Mouse (Mus musculus) limb, embryonic 14.5 days (tissue): ENCODE measurements around the gene Caml. TPM values are rescaled to one million over a fixed set of nuclear protein-coding genes. Genes with fewer than 3 reads are reported as not detected.

Experiments used
- ATAC-seq: fragments of 200-750 bp; cut with Nextera tagmentation; 2 replicates; pipeline ENCODE4 v1.8.0; 2017; ENCODE audit warnings: low read depth, moderate number of reproducible peaks, moderate TSS enrichment; ENCODE audit not compliant: low FRiP score
- DNase-seq: peaks from one replicate; pipeline ENCODE4 v3.0.0-alpha.2; 2015; ENCODE audit warnings: low spot score
- H3K27ac ChIP-seq: fragments of 300-500 bp; sonication (generic); replicated peaks from 2 replicates; pipeline ENCODE4 v1.5.1; 2014; ENCODE audit warnings: low read depth, mild to moderate bottlenecking, low read length, moderate library complexity, mixed read lengths
- H3K27me3 ChIP-seq: fragments of 300-500 bp; sonication (generic); 2 replicates; pipeline ENCODE4 v1.6.1; 2014; ENCODE audit warnings: low read length, mixed read lengths; ENCODE audit not compliant: control insufficient read depth, insufficient read depth
- H3K36me3 ChIP-seq: fragments of 300-500 bp; sonication (generic); 2 replicates; pipeline ENCODE4 v1.6.1; 2014; ENCODE audit warnings: mild to moderate bottlenecking, low read length, moderate library complexity, mixed read lengths; ENCODE audit not compliant: control insufficient read depth, insufficient read depth
- H3K4me1 ChIP-seq: fragments of 300-500 bp; sonication (generic); 2 replicates; pipeline ENCODE4 v1.6.1; 2014; ENCODE audit warnings: antibody characterized with exemption, low read length, mixed read lengths; ENCODE audit not compliant: control insufficient read depth, insufficient read depth
- H3K4me2 ChIP-seq: fragments of 300-500 bp; sonication (generic); replicated peaks from 2 replicates; pipeline ENCODE4 v1.6.1; 2014; ENCODE audit warnings: low read depth, mild to moderate bottlenecking, low read length, moderate library complexity; ENCODE audit not compliant: severe bottlenecking
- H3K4me3 ChIP-seq: fragments of 300-500 bp; sonication (generic); replicated peaks from 2 replicates; pipeline ENCODE4 v1.5.1; 2014; ENCODE audit warnings: low read length
- H3K9ac ChIP-seq: fragments of 300-500 bp; sonication (generic); 2 replicates; pipeline ENCODE4 v1.6.1; 2014; ENCODE audit warnings: mild to moderate bottlenecking, low read depth, low read length, moderate library complexity; ENCODE audit not compliant: severe bottlenecking
- H3K9me3 ChIP-seq: fragments of 300-500 bp; sonication (generic); 2 replicates; pipeline ENCODE4 v1.6.1; 2016; ENCODE audit warnings: low read length; ENCODE audit not compliant: control insufficient read depth
- POLR2A ChIP-seq: fragments of 200-500 bp; IDR thresholded peaks from 2 replicates; pipeline ENCODE4 v1.8.0; 2012; ENCODE audit warnings: inconsistent platforms, mild to moderate bottlenecking, moderate library complexity, borderline replicate concordance; ENCODE audit not compliant: insufficient read depth, insufficient read length; ENCODE audit errors: extremely low read depth
- WGBS: fragments of 180-500 bp; shearing (Covaris S2); extraction: QIAGEN DNeasy Blood & Tissue Kit; methylation state at CpG from one replicate; pipeline ENCODE4 v1.1.7; 2014; 5-methylcytosine and 5-hydroxymethylcytosine counted together
- polyA plus RNA-seq, 2 experiments: library from polyadenylated mRNA; depleted of rRNA in 1 of 2; stranded (reverse) in 1 of 2; unstranded in 1 of 2; fragments of >200 nt; fragmentation: Nextera tagmentation in 1 of 2; extraction: Ambion mirVana in 1 of 2; gene quantifications; 2 replicates each; pipeline versions ENCODE4 v1.2.1 to v1.2.3; 2012 to 2014

Gene Caml
- polyA plus RNA-seq, 2 experiments: 59.4 to 60.7 TPM

GRCm38 (mm10) chr13:55578086-55578485, 44.7 kb upstream of the Caml start:
- 73% methylated on average over 4 of the region's 4 CpGs for WGBS
- H3K9me3 ChIP-seq: no peaks in the 10 kb centered on the region; the same call in 1 of the 2 replicates
- no peak overlapping the region for H3K4me3 ChIP-seq
- no peak overlapping the region for H3K27ac ChIP-seq
- no peak for TF ChIP-seq POLR2A
- no peak overlapping the region for H3K4me2 ChIP-seq
- ATAC-seq (no peak), DNase-seq (no peak)
- no peak overlapping the region for H3K9ac ChIP-seq
- H3K4me1 ChIP-seq: no peaks in the 10 kb centered on the region
- no peaks in the 10 kb centered on the region for H3K36me3 ChIP-seq
- no peaks in the 10 kb centered on the region for H3K27me3 ChIP-seq

GRCm38 (mm10) chr13:55591961-55592490, 30.8 kb upstream of the Caml start:
- H3K27ac ChIP-seq: no peak overlapping the region
- H3K4me2 ChIP-seq: 0 out of 2 replicates have a peak overlapping the region, but pooled peaks have one; percentile 65
- no peak overlapping the region for H3K4me3 ChIP-seq
- H3K9me3 ChIP-seq: no peaks in the 10 kb centered on the region
- no peak for TF ChIP-seq POLR2A
- H3K4me1 ChIP-seq: peaks cover 11% of the 10 kb centered on the region
- no peak overlapping the region for H3K9ac ChIP-seq
- H3K36me3 ChIP-seq: peaks cover 28% of the 10 kb centered on the region
- no peak for DNase-seq
- 76% methylated on average over 4 of the region's 4 CpGs for WGBS
- H3K27me3 ChIP-seq: no peaks in the 10 kb centered on the region
- ATAC-seq: no peak

GRCm38 (mm10) chr13:55592512-55593253, 30.1 kb upstream of the Caml start:
- DNase-seq (peak; percentile 96), ATAC-seq (peak; percentile 98)
- TF ChIP-seq POLR2A: 0 out of 2 replicates have a peak, but pooled peaks have one; percentile 94
- Histone ChIP-seq H3K27me3 (no peaks in the 10 kb centered on the region), H3K9ac (peak overlapping the region; percentile 86), H3K4me2 (peak overlapping the region; percentile 65), H3K4me3 (peak overlapping the region; percentile 82), H3K4me1 (peaks cover 11% of the 10 kb centered on the region), H3K27ac (0 out of 2 replicates have a peak overlapping the region, but pooled peaks have one; percentile 3), H3K36me3 (peaks cover 34% of the 10 kb centered on the region), H3K9me3 (no peaks in the 10 kb centered on the region)
- 5% methylated on average over 27 of the region's 29 CpGs for WGBS

- peak overlapping the region; percentile 82 for H3K4me3 ChIP-seq
- no peaks in the 10 kb centered on the region for H3K9me3 ChIP-seq
- TF ChIP-seq POLR2A: no peak
- no peak overlapping the region for H3K27ac ChIP-seq
- peaks cover 11% of the 10 kb centered on the region for H3K4me1 ChIP-seq
- ATAC-seq (peak; percentile 67), DNase-seq (no peak)
- H3K36me3 ChIP-seq: peaks cover 39% of the 10 kb centered on the region
- no peaks in the 10 kb centered on the region for H3K27me3 ChIP-seq
- under 1% methylated on average over 31 of the region's 31 CpGs for WGBS
- H3K9ac ChIP-seq: peak overlapping the region; percentile 86
- H3K4me2 ChIP-seq: peak overlapping the region; percentile 65
These were observed 29.5 kb upstream of the Caml start for GRCm38 (mm10) chr13:55593254-55593747.

- H3K27ac ChIP-seq: no peak overlapping the region
- H3K4me2 ChIP-seq: no peak overlapping the region
- no peak for ATAC-seq
- DNase-seq: no peak
- no peaks in the 10 kb centered on the region for H3K27me3 ChIP-seq
- 90% methylated on average over 12 of the region's 12 CpGs for whole genome bisulfite sequencing
- peaks cover 11% of the 10 kb centered on the region for H3K4me1 ChIP-seq
- no peak overlapping the region for H3K4me3 ChIP-seq
- H3K9ac ChIP-seq: no peak overlapping the region
- H3K9me3 ChIP-seq: no peaks in the 10 kb centered on the region
- peaks cover 39% of the 10 kb centered on the region for H3K36me3 ChIP-seq
- TF ChIP-seq POLR2A: no peak
These were observed 27.4 kb upstream of the Caml start for GRCm38 (mm10) chr13:55595375-55595774.
